Mouse (Mus musculus) MEL (cell line): ENCODE measurements around the gene Egflam. TPM values are rescaled to one million over a fixed set of nuclear protein-coding genes. Genes with fewer than 3 reads are reported as not detected.

Experiments
- DNase-seq: peaks from one replicate; pipeline ENCODE4 v3.0.0; 2011; ENCODE audit warnings: low read depth, low spot score
- H3K27ac ChIP-seq: 2 replicates; pipeline ENCODE4 v1.5.1; 2012; ENCODE audit warnings: low read depth, mild to moderate bottlenecking, control low read depth, low read length, moderate library complexity; ENCODE audit not compliant: control insufficient read depth
- H3K27me3 ChIP-seq, 2 experiments: fragments of 150-350 bp in 1 of 2; sonication (generic) in 1 of 2; 2 replicates each; pipeline ENCODE4 v1.6.1; 2012; ENCODE audit warnings: low read length in 2 of 2, mild to moderate bottlenecking in 2 of 2, improper control_type of control experiment in 1 of 2, moderate library complexity in 1 of 2; ENCODE audit not compliant: insufficient read depth in 2 of 2, control insufficient read depth in 1 of 2
- H3K36me3 ChIP-seq, 2 experiments: 2 replicates each; pipeline ENCODE4 v1.6.1; 2012 to 2014; ENCODE audit warnings: low read length in 2 of 2, improper control_type of control experiment in 1 of 2, inconsistent platforms in 1 of 2, mild to moderate bottlenecking in 1 of 2; ENCODE audit not compliant: insufficient read depth in 2 of 2, control insufficient read depth in 1 of 2
- H3K4me1 ChIP-seq, 2 experiments: fragments of 150-350 bp in 1 of 2; sonication (generic) in 1 of 2; 2 replicates each; pipeline ENCODE4 v1.6.1; 2012; ENCODE audit warnings: low read length in 2 of 2, improper control_type of control experiment in 1 of 2, mild to moderate bottlenecking in 1 of 2; ENCODE audit not compliant: insufficient read depth in 2 of 2, control insufficient read depth in 1 of 2
- H3K4me3 ChIP-seq, 2 experiments: fragments of 150-350 bp in 1 of 2; sonication (generic) in 1 of 2; 2 replicates each; pipeline ENCODE4 v1.5.1; 2012; ENCODE audit warnings: low read depth in 2 of 2, low read length in 2 of 2, mild to moderate bottlenecking in 2 of 2, moderate library complexity in 2 of 2, control low read depth in 1 of 2, improper control_type of control experiment in 1 of 2; ENCODE audit not compliant: control insufficient read depth in 1 of 2, insufficient read depth in 1 of 2
- H3K79me2 ChIP-seq: 2 replicates; pipeline ENCODE4 v1.6.1; 2012; ENCODE audit warnings: mild to moderate bottlenecking, low read length, moderate library complexity; ENCODE audit not compliant: control insufficient read depth, poor library complexity, insufficient read depth
- H3K9ac ChIP-seq: 2 replicates; pipeline ENCODE4 v1.6.1; 2012; ENCODE audit warnings: low read depth, mild to moderate bottlenecking, control low read depth, low read length, moderate library complexity; ENCODE audit not compliant: control insufficient read depth, poor library complexity, severe bottlenecking
- H3K9me3 ChIP-seq: fragments of 150-350 bp; sonication (generic); replicated peaks from 2 replicates; pipeline ENCODE4 v1.6.1; 2012; ENCODE audit warnings: mild to moderate bottlenecking, low read length, improper control_type of control experiment, moderate library complexity; ENCODE audit not compliant: insufficient read depth
- CHD2 ChIP-seq: IDR thresholded peaks from 2 replicates; pipeline ENCODE4 v1.6.1; 2011; ENCODE audit warnings: low read length, improper control_type of control experiment
- E2F4 ChIP-seq: IDR thresholded peaks from 2 replicates; pipeline ENCODE4 v1.6.1; 2011; ENCODE audit warnings: low read depth, low read length, improper control_type of control experiment, borderline replicate concordance
- ETS1 ChIP-seq: IDR thresholded peaks from 2 replicates; pipeline ENCODE4 v1.6.1; 2012; ENCODE audit warnings: low read depth, mild to moderate bottlenecking, inconsistent platforms, low read length, improper control_type of control experiment, moderate library complexity
- GABPA ChIP-seq: IDR thresholded peaks from 2 replicates; pipeline ENCODE4 v1.6.1; 2012; ENCODE audit warnings: low read depth, mild to moderate bottlenecking, inconsistent platforms, low read length, improper control_type of control experiment, moderate library complexity
- HCFC1 ChIP-seq: IDR thresholded peaks from 2 replicates; pipeline ENCODE4 v1.6.1; 2012; ENCODE audit warnings: low read depth, mild to moderate bottlenecking, inconsistent platforms, low read length, improper control_type of control experiment, moderate library complexity
- MXI1 ChIP-seq: IDR thresholded peaks from 2 replicates; pipeline ENCODE4 v1.6.1; 2011; ENCODE audit warnings: mild to moderate bottlenecking, low read depth, low read length, improper control_type of control experiment
- MYC ChIP-seq: IDR thresholded peaks from 2 replicates; pipeline ENCODE4 v1.6.1; 2011; ENCODE audit warnings: low read depth, mild to moderate bottlenecking, low read length, improper control_type of control experiment, moderate library complexity
- NELFE ChIP-seq: IDR thresholded peaks from 2 replicates; pipeline ENCODE4 v1.6.1; 2011; ENCODE audit warnings: low read depth, low read length, improper control_type of control experiment
- POLR2A ChIP-seq, 2 experiments: IDR thresholded peaks; 2 replicates each; pipeline ENCODE4 v1.6.1; 2011 to 2012; ENCODE audit warnings: low read length in 2 of 2, mild to moderate bottlenecking in 2 of 2, control low read depth in 1 of 2, improper control_type of control experiment in 1 of 2, low read depth in 1 of 2, moderate library complexity in 1 of 2; ENCODE audit not compliant: control insufficient read depth in 1 of 2, insufficient read depth in 1 of 2, poor library complexity in 1 of 2
- POLR2AphosphoS2 ChIP-seq: IDR thresholded peaks from 2 replicates; pipeline ENCODE4 v1.6.1; 2011; ENCODE audit warnings: low read length, improper control_type of control experiment
- POLR2AphosphoS5 ChIP-seq: IDR thresholded peaks from 2 replicates; pipeline ENCODE4 v1.6.1; 2012; ENCODE audit warnings: low read depth, borderline replicate concordance, mild to moderate bottlenecking, inconsistent platforms, low read length, moderate library complexity, mixed read lengths
- SIN3A ChIP-seq: IDR thresholded peaks from 2 replicates; pipeline ENCODE4 v1.6.1; 2012; ENCODE audit warnings: low read length, improper control_type of control experiment, inconsistent platforms
- SMC3 ChIP-seq: IDR thresholded peaks from 2 replicates; pipeline ENCODE4 v1.6.1; 2011; ENCODE audit warnings: low read depth, low read length, improper control_type of control experiment
- TBP ChIP-seq: IDR thresholded peaks from 2 replicates; pipeline ENCODE4 v1.8.0; 2011; ENCODE audit warnings: low read depth, low read length, improper control_type of control experiment
- TCF12 ChIP-seq: IDR thresholded peaks from 2 replicates; pipeline ENCODE4 v1.6.1; 2014; ENCODE audit warnings: low read depth, mild to moderate bottlenecking, inconsistent platforms, low read length, improper control_type of control experiment, moderate library complexity
- UBTF ChIP-seq: IDR thresholded peaks from 2 replicates; pipeline ENCODE4 v1.6.1; 2012; ENCODE audit warnings: low read depth, mild to moderate bottlenecking, inconsistent platforms, low read length, improper control_type of control experiment, moderate library complexity, borderline replicate concordance; ENCODE audit not compliant: insufficient read depth
- USF1 ChIP-seq: IDR thresholded peaks from 2 replicates; pipeline ENCODE4 v1.6.1; 2014; ENCODE audit warnings: low read depth, mild to moderate bottlenecking, inconsistent platforms, low read length, improper control_type of control experiment, moderate library complexity
- ZC3H11A ChIP-seq: IDR thresholded peaks from 2 replicates; pipeline ENCODE4 v1.6.1; 2012; ENCODE audit warnings: low read depth, mild to moderate bottlenecking, inconsistent platforms, low read length, improper control_type of control experiment
- ZKSCAN1 ChIP-seq: IDR thresholded peaks from 2 replicates; pipeline ENCODE4 v1.6.1; 2012; ENCODE audit warnings: low read depth, mild to moderate bottlenecking, inconsistent platforms, low read length, improper control_type of control experiment, moderate library complexity
- ZMIZ1 ChIP-seq: IDR thresholded peaks from 2 replicates; pipeline ENCODE4 v1.6.1; 2012; ENCODE audit warnings: low read depth, mild to moderate bottlenecking, inconsistent platforms, low read length, improper control_type of control experiment, moderate library complexity
- polyA plus RNA-seq, 2 experiments: library from polyadenylated mRNA; stranded (reverse) in 1 of 2; unstranded in 1 of 2; fragments of >175 nt in 1 of 2; fragments of >200 nt in 1 of 2; gene quantifications; 2 replicates each; pipeline versions ENCODE4 v1.2.1 to v1.2.4; 2012; ENCODE audit warnings: low replicate concordance in 2 of 2, low read depth in 1 of 2; ENCODE audit not compliant: insufficient read length in 2 of 2, insufficient read depth in 1 of 2, missing spikeins in 1 of 2
- total RNA-seq: library from RNA; depleted of rRNA; stranded (reverse); fragments of 300-350 nt; gene quantifications from 2 replicates; pipeline ENCODE4 v1.2.3, GENCODE M21; 2012

The Egflam gene
- total and polyA plus RNA-seq, 3 experiments: not detected

GRCm38 (mm10) chr15:7315539-7315938 lies 82.7 kb downstream of the Egflam start:
- Histone ChIP-seq H3K4me3 (no peak overlapping the region), H3K27ac (no peak overlapping the region), H3K27me3 (no peaks in the 10 kb centered on the region; a peak in 1 of 4 replicates), H3K36me3 (no peaks in the 10 kb centered on the region), H3K9me3 (no peaks in the 10 kb centered on the region), H3K4me1 (no peaks in the 10 kb centered on the region), H3K9ac (no peak overlapping the region), H3K79me2 (no peaks in the 10 kb centered on the region)
- DNase-seq: no peak
- TF ChIP-seq NELFE: no peak
- TF ChIP-seq GABPA: no peak
- TF ChIP-seq MYC: no peak
- TF ChIP-seq POLR2A (IDR thresholded peaks at IDR 0.05; ENCODE audit: control insufficient read depth in 1 of 2, insufficient read depth in 1 of 2, low read depth in 1 of 2, low read length in 2 of 2, poor library complexity in 1 of 2): no peak
- no peak for TF ChIP-seq ZKSCAN1
- TF ChIP-seq ZC3H11A: no peak
- TF ChIP-seq CHD2: no peak
- TF ChIP-seq HCFC1: no peak
- no peak for TF ChIP-seq SMC3
- TF ChIP-seq TCF12: no peak
- no peak for TF ChIP-seq ETS1
- TF ChIP-seq POLR2AphosphoS5: no peak
- no peak for TF ChIP-seq ZMIZ1
- TF ChIP-seq TBP: no peak
- TF ChIP-seq POLR2AphosphoS2: no peak
- TF ChIP-seq SIN3A: no peak
- TF ChIP-seq E2F4: no peak
- no peak for TF ChIP-seq UBTF

DNA sequence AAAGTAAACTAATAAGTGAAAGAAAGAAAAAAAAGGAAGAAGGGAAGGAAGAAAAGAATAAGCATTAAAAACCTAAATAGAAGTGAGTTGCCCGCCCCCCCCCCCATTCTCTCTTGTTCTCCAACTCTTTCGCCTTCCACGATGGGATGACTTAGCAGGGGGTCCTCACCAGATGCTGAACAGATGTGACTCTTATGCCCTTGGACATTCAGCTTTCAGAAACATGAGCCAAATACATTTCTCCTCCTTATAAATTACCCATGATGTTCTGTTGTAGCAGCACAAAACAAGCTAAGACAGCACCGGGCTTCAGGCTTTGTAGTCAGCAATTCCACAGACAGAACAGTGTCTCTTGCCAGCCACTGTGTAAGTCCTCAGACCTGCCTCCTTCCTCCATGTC lies 89.5 kb downstream of the Egflam start:
- Histone ChIP-seq H3K4me1 (no peaks in the 10 kb centered on the region), H3K36me3 (no peaks in the 10 kb centered on the region), H3K79me2 (no peaks in the 10 kb centered on the region), H3K9ac (no peak overlapping the region), H3K27ac (no peak overlapping the region)
- no peak for TF ChIP-seq SMC3
- no peak for TF ChIP-seq USF1
- no peak for TF ChIP-seq MXI1
- no peak for TF ChIP-seq TBP
- TF ChIP-seq, all 39 proteins: peak for 0
- H3K27me3 ChIP-seq: no peaks in the 10 kb centered on the region; a peak in 1 of 4 replicates
- no peak for DNase-seq
- no peaks in the 10 kb centered on the region for H3K9me3 ChIP-seq
- H3K4me3 ChIP-seq: no peak overlapping the region
